In the genomic region with DNA sequence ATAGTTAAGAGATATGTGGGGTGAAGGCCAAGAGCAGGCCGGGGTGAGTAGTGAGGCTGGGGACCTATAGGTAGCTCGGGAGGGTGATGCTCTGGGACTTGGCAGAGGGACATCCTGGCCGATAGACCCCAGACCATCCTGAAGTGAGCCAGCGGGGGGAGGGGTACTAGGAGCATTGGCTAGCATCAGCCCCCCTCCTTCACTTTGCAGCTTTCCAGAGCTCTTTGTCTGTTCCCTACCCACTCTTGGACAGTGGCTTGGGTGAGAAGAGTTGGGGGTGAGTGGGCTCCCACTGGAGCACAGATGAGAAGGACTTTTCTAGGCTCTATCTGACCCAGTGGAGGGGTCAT, we compare ENCODE assay signal across 11 mouse cellular contexts. TPM values are rescaled to one million over a fixed set of nuclear protein-coding genes. Genes with fewer than 3 reads are reported as not detected.
DNase-seq lines count a peak whose midpoint lies in the region; ATAC-seq lines count a peak whose summit lies in the region.
"Had no signal": no experiment of that assay in that cellular context is flagged by ENCODE, and none has a peak within 500 bp of the region (broad histone marks: within the 10 kb centered on the region; RNA-seq: fewer than 3 reads in every experiment).

No protein-coding gene starts in this region.

- DNase-seq in embryo, embryonic 10.5 days (ENCODE audit: low spot score) = peak; percentile 1
- DNase-seq in embryo, embryonic 9.5 days (ENCODE audit: extremely low spot score) = no peak
- no peak for DNase-seq in forebrain, embryonic 10.5 days (ENCODE audit: extremely low spot score, low spot score)
- DNase-seq in limb, embryonic 11.5 days (ENCODE audit: low spot score) = peak; percentile 22
- DNase-seq in layer of hippocampus, adult 11-12 months (ENCODE audit: low spot score) = no peak
- no peak for DNase-seq in gastrocnemius, postnatal 14 days
- DNase-seq in kidney, postnatal 36 days = no peak
- DNase-seq: kidney, adult 11 months had no signal

- WGBS in forebrain, embryonic 10.5 days = 20% methylated on average over 4 of the region's 4 CpGs
- 40% methylated on average over 4 of the region's 4 CpGs for WGBS in limb, embryonic 11.5 days
- WGBS in neural tube, embryonic 13.5 days = 31% methylated on average over 4 of the region's 4 CpGs

- H3K4me3 ChIP-seq in forebrain, embryonic 10.5 days = peak overlapping the region; percentile 41
- no peak overlapping the region for H3K4me3 ChIP-seq in limb, embryonic 11.5 days (ENCODE audit: low read depth, low read length)
- H3K4me3 ChIP-seq in neural tube, embryonic 13.5 days = peak overlapping the region; percentile 27; the same call in 1 of the 2 replicates
- H3K4me3 ChIP-seq: heart, embryonic 12.5 days had no signal

- H3K27me3 ChIP-seq in forebrain, embryonic 10.5 days (ENCODE audit: poor library complexity, severe bottlenecking) = peaks cover 63% of the 10 kb centered on the region
- no peaks in the 10 kb centered on the region; the same call in 1 of the 2 replicates for H3K27me3 ChIP-seq in limb, embryonic 11.5 days (ENCODE audit: control insufficient read depth, insufficient read depth, low read length)
- H3K27me3 ChIP-seq in neural tube, embryonic 13.5 days = no peaks in the 10 kb centered on the region

- no peaks in the 10 kb centered on the region for H3K9me3 ChIP-seq in forebrain, embryonic 10.5 days
- H3K9me3 ChIP-seq in limb, embryonic 11.5 days (ENCODE audit: control insufficient read depth, low read length) = no peaks in the 10 kb centered on the region
- no peaks in the 10 kb centered on the region for H3K9me3 ChIP-seq in neural tube, embryonic 13.5 days
- H3K9me3 ChIP-seq: heart, embryonic 12.5 days had no signal

- no peak overlapping the region for H3K9ac ChIP-seq in limb, embryonic 11.5 days (ENCODE audit: low read length)
- H3K9ac ChIP-seq in neural tube, embryonic 13.5 days = peak overlapping the region; percentile 64
- H3K9ac ChIP-seq: heart, embryonic 12.5 days had no signal

- peaks cover 18% of the 10 kb centered on the region for H3K36me3 ChIP-seq in forebrain, embryonic 10.5 days (replicated peaks)
- no peaks in the 10 kb centered on the region for H3K36me3 ChIP-seq in limb, embryonic 11.5 days (ENCODE audit: control insufficient read depth, insufficient read depth, low read length)
- peaks cover 22% of the 10 kb centered on the region for H3K36me3 ChIP-seq in neural tube, embryonic 13.5 days
- H3K36me3 ChIP-seq: heart, embryonic 12.5 days had no signal

- H3K4me2 ChIP-seq in limb, embryonic 11.5 days (ENCODE audit: low read depth, severe bottlenecking) = no peak overlapping the region
- peak overlapping the region; percentile 45 for H3K4me2 ChIP-seq in neural tube, embryonic 13.5 days

- H3K4me1 ChIP-seq in forebrain, embryonic 10.5 days = peaks cover 92% of the 10 kb centered on the region
- peaks cover 32% of the 10 kb centered on the region for H3K4me1 ChIP-seq in limb, embryonic 11.5 days (ENCODE audit: control insufficient read depth, insufficient read depth, low read length)
- H3K4me1 ChIP-seq in neural tube, embryonic 13.5 days (replicated peaks) = peaks cover 71% of the 10 kb centered on the region

- intact Hi-C loops in gastrocnemius, postnatal 14 days (cut with DNase I; ENCODE audit: low total_unique reads) = no loop called here

- no peak for ATAC-seq in limb, embryonic 11.5 days (ENCODE audit: insufficient number of reproducible peaks, low FRiP score, low TSS enrichment, low read depth)
- ATAC-seq in neural tube, embryonic 13.5 days (ENCODE audit: low read depth) = no peak

- H3K27ac ChIP-seq in forebrain, embryonic 10.5 days = peak overlapping the region; percentile 100
- H3K27ac ChIP-seq in limb, embryonic 11.5 days (replicated peaks; ENCODE audit: low read depth, low read length) = 0 out of 2 replicates have a peak overlapping the region, but pooled peaks have one; percentile 21
- H3K27ac ChIP-seq in neural tube, embryonic 13.5 days (replicated peaks) = peak overlapping the region; percentile 66; the same call in 1 of the 2 replicates

RNA-seq across cellular contexts. Expression of a gene that starts 10.2 kb away (rescaled TPM):
- polyA plus RNA-seq in forebrain, embryonic 10.5 days (2016; fragmentation: Nextera tagmentation; extraction: Ambion mirVana) = 1.8 and 3.3 TPM in 2 replicates
- 0.87 and 1.1 TPM in 2 replicates for polyA plus RNA-seq in limb, embryonic 11.5 days (2014; fragmentation: Nextera tagmentation; extraction: Ambion mirVana)
- 2.7 and 3.5 TPM in 2 replicates for polyA plus RNA-seq in neural tube, embryonic 13.5 days (2015; fragmentation: Nextera tagmentation; extraction: Ambion mirVana)
- total RNA-seq in gastrocnemius, postnatal 14 days (2021) = not detected
- total RNA-seq: liver, adult 2 months had no signal
- polyA plus RNA-seq: heart, embryonic 12.5 days; liver, adult 2 months had no signal

RNA-seq across cellular contexts. Expression of a gene that starts 10.3 kb away (rescaled TPM):
- polyA plus RNA-seq in forebrain, embryonic 10.5 days (2016; fragmentation: Nextera tagmentation; extraction: Ambion mirVana) = 4.1 and 4.2 TPM in 2 replicates
- polyA plus RNA-seq in limb, embryonic 11.5 days (2014; fragmentation: Nextera tagmentation; extraction: Ambion mirVana) = 1.2 and 1.5 TPM in 2 replicates
- polyA plus RNA-seq in neural tube, embryonic 13.5 days (2015; fragmentation: Nextera tagmentation; extraction: Ambion mirVana) = 19.1 and 22.6 TPM in 2 replicates
- total RNA-seq in gastrocnemius, postnatal 14 days (2021) = not detected
- total RNA-seq: liver, adult 2 months had no signal
- polyA plus RNA-seq: heart, embryonic 12.5 days; liver, adult 2 months had no signal

RNA-seq across cellular contexts. Expression of a gene that starts 28.1 kb away (rescaled TPM):
- polyA plus RNA-seq in forebrain, embryonic 10.5 days (2016; fragmentation: Nextera tagmentation; extraction: Ambion mirVana) = not detected in 2 replicates
- polyA plus RNA-seq in limb, embryonic 11.5 days (2014; fragmentation: Nextera tagmentation; extraction: Ambion mirVana) = not detected in 2 replicates
- not detected in 2 replicates for polyA plus RNA-seq in neural tube, embryonic 13.5 days (2015; fragmentation: Nextera tagmentation; extraction: Ambion mirVana)
- total RNA-seq in gastrocnemius, postnatal 14 days (2021) = not detected
- total RNA-seq: liver, adult 2 months had no signal
- polyA plus RNA-seq: heart, embryonic 12.5 days; liver, adult 2 months had no signal

Comparison
In these comparisons a context has a peak if more than half of its experiments do, and no peak if none do; other contexts are left out.
1. DNase-seq: peak in embryo, embryonic 10.5 days (single experiment) and limb, embryonic 11.5 days (single experiment); none in embryo, embryonic 9.5 days (single experiment), forebrain, embryonic 10.5 days (single experiment), layer of hippocampus, adult 11-12 months (single experiment), gastrocnemius, postnatal 14 days (single experiment) and kidney, postnatal 36 days (0 of 2).
2. H3K27ac ChIP-seq: peak in every context shown above with its lines; median percentile 100 in forebrain, embryonic 10.5 days; 66 in neural tube, embryonic 13.5 days; 21 in limb, embryonic 11.5 days.